Mouse (Mus musculus) frontal cortex, postnatal 36 days (tissue): Measurements from ENCODE around the gene Shisal2a.
A peak's percentile ranks its signal among the peaks of the same experiment; 100 is the strongest.

Source experiments
- DNase-seq, 2 experiments: peaks; one replicate each; pipeline ENCODE4 v3.0.0; 2022; ENCODE audit warnings: low spot score in 2 of 2

Shisal2a gene

DNA sequence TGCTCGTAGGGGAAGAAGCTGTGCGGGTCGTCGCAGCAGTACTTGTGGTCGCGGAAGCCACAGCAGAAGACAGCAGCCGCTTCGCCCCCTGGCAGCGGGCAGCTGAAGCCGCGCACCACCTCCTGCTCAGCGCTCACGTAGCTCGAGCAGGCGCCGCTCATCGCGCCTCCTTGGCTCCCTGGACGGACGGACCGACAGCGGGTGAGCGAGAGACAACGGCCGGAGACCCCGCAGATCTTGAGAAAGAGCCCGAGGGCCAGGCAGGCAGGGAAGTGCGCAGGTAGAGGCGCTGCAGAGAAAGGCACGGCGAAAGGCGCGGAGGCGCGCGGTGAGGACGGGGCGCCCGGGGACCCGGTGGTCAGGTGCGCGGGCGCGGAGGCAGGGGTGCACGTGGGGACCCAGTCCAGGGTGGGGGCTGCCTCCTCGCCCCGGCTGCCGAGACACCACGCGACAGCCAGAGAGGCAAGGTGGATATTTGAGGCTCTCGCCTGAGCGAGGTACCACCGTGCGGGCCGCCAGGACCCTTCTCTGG is at the start of gene Shisal2a:
Gene Shisal2a, minus strand, starts transcription at position 167 of the 532 bp plus-strand sequence.
- DNase-seq: peak in 1 of 2 experiments; percentile 2

DNA sequence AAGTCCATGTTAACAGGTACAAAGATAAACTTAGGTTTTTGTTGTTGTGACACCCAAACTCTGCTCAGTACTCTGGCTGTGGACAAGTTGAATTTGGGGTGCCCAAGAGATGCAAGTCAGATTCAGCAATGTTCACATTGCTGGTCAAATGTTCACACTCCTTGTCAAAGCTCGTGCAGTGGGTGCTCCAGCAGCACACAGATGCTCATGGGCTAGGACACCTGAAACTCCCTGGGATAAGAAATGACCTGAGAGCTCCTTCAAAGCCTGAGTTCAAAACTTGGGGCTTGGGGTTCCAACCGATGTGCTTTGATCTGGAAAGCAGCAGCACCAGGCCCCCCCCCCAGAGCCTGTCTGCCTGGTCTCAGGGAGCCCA is 48.4 kb upstream of the Shisal2a start:
- no peak for DNase-seq

DNA sequence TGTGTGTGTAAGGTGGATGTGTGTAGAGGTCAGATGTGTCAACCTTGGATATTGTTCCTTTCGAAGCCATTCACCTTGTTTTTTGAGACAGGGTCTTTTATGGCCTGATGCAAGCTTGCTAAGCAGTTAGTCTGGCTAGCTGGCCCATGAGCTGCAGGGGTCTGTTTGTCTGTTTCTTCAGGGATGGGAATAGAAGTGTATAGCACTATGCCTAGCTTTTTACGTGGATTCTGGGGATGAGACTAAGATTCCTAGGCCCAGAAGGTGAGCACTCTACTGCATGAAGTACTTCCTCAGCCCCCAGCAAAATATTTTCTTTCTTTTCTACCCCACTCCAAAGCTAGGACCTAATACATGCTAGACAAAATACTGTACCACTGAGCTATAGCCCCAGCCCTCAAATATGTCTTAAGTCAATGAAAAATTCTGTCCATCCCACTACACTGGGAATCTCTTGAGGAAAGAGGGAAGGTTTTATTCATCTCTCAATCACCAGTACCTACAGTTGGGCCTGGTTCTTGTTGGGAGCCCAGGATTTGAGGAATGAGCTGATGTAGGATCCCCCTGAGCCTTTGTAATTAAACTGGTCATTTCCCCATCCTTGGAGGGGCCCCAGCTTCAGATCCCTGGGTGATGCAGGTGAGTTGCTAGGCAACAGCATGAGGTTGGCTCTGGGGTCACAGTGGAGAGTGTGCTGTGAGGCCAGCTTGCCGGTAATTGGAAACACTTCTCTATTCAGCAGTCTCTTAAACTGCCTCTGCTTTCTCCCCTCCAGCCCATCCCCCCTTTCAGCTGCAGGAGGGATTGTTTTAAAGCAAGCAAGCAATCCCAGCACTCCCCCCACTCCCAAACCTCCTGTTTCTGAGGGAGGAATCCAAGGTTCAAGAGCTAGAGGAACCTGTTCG is 47.8 kb upstream of the Shisal2a start:
- DNase-seq: no peak

DNA sequence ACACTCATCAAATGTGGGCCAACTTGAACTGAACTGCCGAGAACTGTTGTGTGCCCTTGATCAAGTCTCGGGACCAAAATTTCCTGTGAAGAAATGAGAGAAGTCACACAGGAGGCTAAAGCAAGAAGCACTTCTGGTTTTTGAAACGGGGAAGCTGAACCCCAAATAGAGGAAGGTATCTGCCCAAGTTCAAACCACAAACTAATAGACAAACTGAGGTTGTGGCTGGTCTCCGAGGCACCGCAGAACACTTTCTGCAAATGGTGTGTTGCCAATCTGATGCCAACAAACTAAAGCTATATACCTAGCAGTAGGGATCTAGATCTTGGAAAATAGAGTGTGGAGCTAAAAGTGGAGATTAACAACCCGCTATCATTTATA is 45.2 kb upstream of the Shisal2a start:
- DNase-seq: no peak

DNA sequence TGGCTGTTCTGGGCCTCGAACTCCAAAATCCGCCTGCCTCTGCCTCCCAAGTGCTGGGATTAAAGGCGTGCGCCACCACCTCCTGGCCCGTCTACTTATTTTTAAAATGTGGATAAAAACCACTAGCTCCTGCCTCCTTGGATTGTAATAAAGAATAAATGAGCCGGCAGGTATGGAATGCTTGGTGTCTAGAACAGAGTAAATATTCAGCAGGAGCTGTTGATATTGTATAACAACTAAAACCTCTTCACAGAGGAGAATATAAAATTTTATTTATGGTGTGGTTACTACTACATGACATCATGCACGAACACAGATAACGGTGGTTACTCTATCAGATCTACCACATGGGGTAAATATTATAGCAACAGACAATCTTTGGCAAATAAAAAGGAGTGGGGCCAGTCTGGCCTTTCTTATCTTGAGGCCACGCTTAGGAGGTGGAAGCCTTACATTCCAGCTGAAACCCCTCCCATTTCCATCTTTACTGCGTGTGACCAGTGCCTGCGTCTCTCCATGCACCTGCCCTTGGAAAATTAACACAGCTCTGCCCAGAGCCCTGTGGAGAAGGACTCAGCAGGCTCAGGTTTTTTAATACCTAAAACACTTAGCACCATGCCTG is 44.7 kb upstream of the Shisal2a start:
- DNase-seq: no peak

DNA sequence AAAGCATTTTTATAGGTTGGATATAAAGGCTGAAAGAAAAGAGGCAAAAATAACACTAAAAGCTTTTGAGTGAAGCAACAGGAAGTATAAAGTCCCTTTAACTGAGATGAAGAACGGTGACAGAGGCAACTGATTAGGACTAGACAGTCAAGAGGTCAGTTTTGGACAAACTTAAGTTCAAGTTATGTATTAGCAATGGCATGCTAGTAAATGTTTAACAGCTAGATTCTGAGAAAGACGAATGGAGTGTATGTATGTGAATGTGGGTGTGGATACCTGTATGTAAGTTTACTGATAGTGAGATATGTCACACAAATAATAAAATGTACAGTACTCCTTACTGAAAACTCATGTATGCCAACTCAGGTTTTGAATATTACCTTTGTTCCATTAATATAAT is 41.4 kb upstream of the Shisal2a start:
- DNase-seq: no peak

DNA sequence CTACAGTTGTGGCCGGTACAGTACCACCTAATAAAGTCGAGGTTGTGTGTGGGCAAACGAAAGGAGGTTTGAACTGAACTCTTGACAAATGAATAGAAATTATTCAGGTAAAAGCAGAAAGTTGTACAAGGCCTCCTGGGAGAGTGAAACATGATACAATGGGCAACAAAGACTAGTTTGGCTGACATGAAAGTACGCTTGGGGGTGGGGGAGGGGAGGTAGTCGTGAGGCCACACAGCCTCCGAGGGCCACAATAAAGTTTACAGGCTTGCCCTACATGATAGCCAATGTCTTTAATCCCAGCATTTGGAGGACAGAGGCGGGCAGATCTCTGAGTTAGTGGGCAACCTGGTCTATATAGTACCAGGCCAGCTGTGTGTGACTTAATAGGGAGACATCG is 24.5 kb upstream of the Shisal2a start:
- no peak for DNase-seq

DNA sequence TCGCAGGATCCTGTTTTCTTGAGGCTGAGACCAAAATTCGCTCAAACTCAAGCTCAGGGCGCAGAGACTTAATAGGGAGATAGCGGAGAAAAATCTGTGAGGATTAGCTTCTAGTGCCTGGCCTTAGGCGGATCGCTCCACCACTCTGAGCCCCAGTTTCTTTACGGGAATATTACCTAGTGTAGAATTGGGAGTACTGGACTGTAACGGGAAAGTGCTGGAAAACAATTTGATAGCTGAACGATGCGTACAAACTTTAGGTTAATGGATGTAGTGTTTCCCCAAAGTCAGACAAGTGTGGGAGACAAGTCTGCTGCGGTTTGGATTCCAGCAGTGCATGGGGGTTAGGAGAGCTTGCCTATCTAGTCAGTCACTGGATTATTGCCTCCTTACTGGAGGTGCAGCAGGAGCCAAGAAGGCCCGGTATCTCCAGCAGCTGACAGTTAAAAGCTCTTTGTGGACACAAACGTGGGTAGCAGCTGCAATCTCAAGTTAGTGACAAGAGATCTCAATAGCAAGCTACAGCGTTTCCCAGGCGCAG is 23.8 kb upstream of the Shisal2a start, which contains the start of gene Gpx7:
Gene Gpx7, minus strand, starts transcription at position 101 of the 541 bp plus-strand sequence.
- no peak for DNase-seq

DNA sequence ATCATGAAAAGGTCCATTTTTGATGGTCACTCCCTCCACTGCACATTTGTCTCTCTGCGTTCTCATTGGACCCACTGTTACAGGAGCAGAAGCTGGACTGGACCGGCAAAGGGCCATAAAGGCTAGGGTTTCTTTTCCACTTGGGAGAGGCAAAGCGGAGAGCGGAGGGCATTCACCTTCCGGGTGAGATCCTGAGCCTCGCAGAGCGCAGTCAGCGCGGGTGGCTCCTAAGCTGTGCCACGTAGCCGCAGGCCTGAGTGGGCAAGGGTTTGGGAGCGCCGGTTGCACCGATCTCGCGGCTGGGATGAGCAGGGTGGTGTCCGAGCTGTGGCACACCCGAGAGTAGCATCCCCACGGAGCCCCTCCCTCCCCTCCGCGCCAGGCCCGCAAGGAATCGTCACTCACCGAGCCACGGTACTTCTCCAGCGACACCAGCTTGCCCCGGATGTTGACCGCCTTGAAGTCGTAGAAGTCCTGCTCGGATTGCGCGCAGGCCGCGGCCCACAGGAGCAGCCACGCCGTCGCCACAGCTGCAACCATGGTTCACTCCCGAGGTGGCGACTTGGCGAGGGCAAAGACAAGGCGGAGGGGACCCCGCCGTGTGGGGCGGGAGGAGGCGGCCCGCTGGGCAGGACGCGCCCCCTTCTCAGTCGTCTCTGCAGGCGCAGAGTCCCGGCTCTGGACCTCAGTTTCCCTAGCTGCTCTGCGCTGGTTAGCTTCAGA is 23.1 kb upstream of the Shisal2a start:
- peak; percentile 70 to 77 for DNase-seq

DNA sequence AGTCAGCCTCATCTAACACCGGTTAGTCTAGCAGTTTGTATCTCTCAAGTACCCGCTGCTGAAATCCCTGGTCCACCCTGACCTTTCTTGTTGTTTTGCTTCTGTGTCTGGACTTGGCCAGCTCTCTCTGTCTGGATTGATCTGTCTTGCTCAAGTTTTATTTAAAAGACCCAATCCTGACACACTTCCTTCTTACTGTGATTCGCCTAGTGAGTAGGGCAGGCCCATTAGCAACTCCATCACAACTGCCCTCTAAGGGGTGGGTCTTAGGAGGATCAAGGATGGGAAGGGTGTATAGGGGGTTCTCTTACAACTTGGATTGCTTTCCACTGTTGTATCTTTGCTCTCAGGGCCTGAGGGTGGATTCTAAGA is 22.6 kb upstream of the Shisal2a start:
- DNase-seq: peak in 1 of 2 experiments; percentile 6

DNA sequence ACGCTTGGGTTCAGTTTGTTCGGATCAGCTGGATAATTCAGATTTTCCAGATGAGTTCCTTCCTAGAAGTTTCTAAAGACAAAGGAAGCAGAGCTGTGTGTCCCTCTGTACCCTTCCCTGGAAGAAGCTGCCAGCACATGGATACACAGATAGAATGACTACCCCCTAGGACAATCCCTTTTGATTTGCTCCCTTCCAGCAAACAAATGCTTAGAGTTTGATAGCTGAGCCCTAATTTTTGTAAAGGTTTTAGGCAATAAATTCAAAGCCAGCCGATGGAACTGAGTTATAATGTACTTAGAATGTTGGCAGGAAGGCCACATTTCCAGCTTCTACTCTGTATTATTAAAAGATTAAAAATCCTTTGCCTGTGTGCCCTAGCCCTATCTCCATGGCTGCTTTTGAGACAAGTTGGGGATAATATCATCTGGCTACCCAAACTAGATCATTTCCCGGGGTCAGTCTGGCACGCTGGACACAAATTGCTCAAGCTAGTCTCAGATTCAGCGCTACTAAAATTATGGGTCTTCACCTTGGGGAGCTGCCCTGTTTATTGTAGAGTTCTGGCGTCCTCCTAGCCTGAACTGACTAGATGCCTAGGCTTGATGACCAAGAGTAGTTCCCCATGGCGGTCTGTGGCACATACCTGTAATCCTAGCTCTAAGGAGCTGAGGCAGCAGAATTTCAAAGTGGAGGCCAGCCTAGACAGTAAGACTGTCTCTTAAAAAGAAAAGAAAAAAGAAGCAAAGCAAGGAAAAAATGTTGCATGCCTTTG is 20.9 kb upstream of the Shisal2a start:
- no peak for DNase-seq

DNA sequence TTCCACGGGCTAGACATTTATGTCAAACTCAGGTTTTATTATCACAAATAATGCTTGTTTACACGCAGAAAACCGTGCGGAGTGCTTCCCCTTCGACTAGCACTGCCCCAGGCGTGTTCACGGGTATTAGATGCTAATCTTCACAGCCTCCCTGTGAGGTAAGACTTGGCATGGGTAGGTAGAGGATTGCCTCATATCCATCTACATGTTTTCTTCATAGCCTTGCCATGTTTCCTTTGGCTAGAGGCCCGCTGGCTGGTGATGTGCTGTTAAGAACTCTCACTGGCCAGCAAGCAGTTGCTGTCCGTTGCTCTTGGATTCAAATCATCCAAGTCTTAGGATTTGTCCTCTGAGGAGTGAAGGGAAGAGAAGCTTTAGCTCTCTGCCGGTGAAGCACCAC is 17.2 kb upstream of the Shisal2a start:
- no peak for DNase-seq

DNA sequence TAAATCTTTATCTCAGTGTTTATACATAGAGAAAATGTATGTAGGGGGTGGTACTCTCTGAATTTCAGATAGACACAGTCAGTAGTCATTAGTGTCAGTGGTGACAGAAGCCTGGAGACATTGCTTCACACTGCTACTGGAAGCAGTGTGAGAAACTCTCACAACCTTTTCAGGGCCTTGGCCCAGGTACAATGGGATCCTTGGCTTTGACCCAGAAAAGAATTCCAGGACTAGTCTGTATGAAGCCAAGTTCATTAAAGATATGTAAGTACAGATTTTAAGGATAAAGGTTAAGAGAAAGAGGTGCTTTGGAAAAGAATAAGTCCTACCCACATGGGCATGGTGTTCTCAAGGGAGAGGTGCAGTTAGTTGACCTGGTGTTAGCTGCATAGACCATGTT is 11.1 kb upstream of the Shisal2a start:
- no peak for DNase-seq

DNA sequence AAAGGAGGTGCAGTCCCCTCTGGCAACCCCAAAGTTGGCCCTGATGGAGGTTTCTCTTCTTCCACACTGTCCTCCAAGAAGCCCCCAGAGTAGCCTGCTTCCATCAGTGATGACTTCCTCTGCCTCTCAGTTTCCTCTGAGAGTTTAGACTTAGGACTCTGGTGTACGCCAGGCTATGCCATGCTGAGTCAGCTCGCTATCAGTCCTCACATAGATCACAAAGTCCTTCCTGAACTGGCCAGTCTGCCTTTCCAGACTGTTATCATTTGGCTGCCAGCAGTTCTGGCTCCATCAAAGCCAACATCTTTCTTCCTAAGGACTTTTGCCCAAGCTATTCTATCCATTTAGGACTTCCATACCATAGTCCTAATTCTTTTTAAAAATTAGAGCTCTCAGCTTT is 9.4 kb upstream of the Shisal2a start:
- no peak for DNase-seq

DNA sequence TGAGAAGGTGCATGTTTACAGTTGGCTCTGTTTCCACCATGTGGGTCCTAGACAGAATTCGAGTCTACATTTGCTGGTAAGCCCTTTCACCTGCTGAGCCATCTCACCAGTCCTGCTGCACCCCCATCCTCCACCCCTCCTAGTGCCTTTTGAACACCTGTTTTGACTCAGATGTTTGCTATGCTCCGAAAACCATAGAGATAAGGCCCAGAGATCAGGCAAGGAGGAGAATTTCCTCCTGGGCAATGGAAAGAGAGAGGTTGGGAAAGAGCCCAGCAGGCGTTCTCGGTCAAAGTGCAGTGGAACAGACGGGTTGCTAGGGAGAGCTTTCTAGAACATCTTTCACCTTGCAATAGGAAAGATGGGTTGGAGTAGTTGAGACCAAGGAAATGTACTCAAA is 8.0 kb upstream of the Shisal2a start:
- no peak for DNase-seq

DNA sequence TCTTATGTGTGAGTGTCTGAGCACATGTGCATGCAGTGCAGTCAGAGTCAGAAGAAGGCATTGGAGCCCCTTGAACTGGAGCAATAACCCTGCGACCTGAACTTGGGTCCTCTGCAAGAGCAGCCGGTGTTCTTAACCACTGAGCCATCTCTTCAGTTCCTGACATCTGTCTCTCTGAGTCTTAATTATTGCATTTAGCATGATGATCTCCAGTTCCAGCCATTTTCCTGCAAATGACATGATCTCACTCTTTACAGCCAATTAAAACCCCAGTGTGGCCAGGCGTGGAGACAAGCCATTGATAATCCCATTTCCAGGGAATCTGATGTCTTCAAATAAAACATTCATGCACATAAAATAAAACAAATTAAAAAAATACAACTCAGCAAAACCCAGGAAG is 5.6 kb upstream of the Shisal2a start:
- no peak for DNase-seq

DNA sequence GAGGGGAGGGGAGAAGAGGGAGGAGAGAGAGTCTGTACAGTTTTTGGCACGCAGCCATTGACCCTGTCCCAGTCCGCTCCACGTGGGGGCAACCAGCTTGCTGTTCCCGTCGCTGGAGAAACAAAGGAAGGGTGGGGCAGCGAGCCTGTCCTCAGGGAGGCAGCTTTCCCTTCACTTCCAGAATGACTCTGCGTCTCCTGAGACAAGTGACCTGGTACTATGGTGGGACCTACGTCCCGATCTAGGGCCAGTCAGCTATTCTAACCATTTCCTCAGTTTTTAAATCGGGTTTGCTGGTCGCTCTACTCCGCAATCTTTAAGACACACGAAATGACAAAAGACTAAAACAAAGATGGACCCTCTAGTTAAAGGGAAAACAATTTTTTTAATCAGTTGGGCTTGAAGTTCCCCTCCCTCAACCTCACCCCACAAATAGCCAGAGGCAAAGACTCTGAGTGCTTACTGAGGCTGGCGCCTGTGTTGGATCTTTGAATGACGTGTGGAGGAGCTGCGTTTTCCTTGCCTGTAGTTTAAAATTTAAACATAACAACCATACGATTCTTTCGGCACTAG is 4.6 kb upstream of the Shisal2a start:
- peak; percentile 14 to 20 for DNase-seq

DNA sequence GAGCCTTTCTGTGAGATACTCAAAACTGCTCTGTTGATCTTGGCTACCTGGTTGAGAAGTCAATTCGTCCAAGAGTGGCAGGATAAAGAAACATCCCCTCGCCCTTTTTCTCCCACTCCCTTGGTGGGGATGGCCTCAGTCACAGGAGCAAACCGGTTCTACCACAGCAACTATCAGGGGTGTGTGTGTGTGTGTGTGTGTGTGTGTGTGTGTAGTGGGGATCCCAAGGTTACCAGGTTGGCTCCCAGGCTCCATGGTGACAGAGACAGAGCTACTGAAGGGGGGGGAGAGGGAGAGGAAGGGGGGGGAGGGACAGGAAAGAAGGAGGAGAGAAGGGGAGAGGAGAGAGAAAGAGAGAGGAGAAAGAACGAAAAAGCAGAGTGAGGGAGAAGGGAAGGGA is 4.0 kb upstream of the Shisal2a start:
- no peak for DNase-seq

DNA sequence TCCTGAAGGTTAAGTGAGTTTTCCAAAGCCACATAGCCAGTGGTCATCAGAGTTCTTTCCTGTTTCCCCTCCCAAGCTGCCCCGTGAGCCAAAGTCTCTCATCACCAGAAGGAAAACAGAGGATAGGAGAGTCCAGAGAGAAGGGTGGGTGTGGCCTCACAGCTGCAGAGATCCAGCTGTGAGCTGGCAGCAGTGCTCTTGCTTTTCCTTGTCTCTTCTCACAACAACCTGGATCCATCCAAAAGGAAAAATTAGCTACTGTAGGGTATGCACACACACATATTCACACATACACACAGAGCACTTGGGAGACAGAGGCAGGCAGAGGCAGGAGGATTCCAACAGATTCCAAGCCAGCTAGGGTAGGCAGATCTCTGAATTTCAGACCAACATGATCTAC is 2.9 kb upstream of the Shisal2a start:
- DNase-seq: no peak

DNA sequence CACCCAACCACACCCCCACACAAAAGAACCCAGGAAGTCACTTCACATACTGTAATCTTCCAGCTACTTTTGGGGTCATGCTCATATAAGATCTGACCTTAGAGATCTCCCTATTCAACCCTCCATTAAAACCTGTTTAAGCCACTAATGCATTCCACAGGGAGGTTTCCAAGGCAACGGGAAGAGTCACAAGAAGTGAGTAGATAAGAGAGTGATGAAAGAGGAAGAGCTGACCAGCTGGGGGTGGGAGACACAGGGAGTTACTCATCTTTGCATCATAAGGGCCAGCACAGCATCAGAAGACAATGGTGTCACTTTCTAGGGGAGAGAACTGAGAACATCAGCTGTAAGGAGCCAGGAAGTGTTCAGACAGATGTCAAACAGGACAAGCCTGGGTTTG is 3.0 kb downstream of the Shisal2a start:
- no peak for DNase-seq

DNA sequence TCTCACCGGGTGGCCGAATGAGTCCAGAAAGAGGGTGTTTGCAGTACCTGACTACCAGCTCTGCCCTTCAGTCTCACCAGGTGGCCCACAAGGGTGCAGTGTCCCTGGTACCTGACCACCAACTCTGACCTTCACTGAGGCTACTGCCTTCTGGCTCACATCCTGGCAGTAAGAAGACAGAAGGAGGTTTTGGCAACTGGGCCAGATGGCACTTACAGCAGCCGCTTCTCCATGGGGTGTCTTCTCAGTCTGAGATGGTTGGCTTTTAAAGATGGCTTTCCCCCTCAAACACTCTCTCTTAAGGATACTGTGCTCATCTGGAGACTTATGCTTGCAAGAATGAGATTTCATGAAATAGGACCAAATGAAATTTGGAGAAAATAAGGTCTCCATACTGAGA is 3.7 kb downstream of the Shisal2a start:
- DNase-seq: no peak
